Mouse (Mus musculus): ENCODE data around the gene Adh6b. TPM values are rescaled to one million over a fixed set of nuclear protein-coding genes. Genes with fewer than 3 reads are reported as not detected.

Adh6b gene
- polyA plus RNA-seq, 1 experiment from 2014 or later: not detected

DNA sequence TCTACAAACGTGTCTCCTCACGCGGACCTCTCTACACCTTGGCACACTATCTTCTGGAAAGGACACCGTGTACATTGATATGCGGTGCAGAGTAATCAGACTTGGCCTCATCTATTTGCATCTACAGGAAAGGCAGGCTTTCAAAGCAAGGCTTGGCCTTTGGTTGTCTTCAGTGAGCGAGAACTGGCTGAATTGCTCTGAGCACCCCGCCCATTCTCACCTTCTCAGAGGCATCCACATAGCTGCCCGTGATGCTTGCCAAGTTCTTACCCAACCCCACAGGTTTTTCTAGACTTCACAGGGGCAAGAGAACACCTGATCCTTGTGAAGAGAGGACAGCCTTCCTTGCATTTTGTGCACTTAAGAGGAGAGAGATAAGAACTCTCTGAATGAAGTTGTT lies 31.7 kb upstream of the Adh6b start:
- DNase-seq: no peak
- H3K4me1 ChIP-seq (ENCODE audit: control insufficient read depth, insufficient read depth, low read length): no peaks in the 10 kb centered on the region
- H3K27ac ChIP-seq (replicated peaks; ENCODE audit: low read depth, low read length): no peak overlapping the region
- H3K36me3 ChIP-seq (ENCODE audit: control insufficient read depth, insufficient read depth, low read length): no peaks in the 10 kb centered on the region
- no peak overlapping the region for H3K4me3 ChIP-seq (replicated peaks; ENCODE audit: low read depth, low read length)
- 92% methylated on average over 8 of the region's 8 CpGs for WGBS
- ATAC-seq (ENCODE audit: low FRiP score, low TSS enrichment): no peak
- H3K4me2 ChIP-seq (ENCODE audit: low read length): no peak overlapping the region
- H3K9ac ChIP-seq (replicated peaks; ENCODE audit: low read length): no peak overlapping the region
- H3K9me3 ChIP-seq (ENCODE audit: control insufficient read depth, low read length): no peaks in the 10 kb centered on the region
- H3K27me3 ChIP-seq (ENCODE audit: control insufficient read depth, insufficient read depth, low read length): no peaks in the 10 kb centered on the region

DNA sequence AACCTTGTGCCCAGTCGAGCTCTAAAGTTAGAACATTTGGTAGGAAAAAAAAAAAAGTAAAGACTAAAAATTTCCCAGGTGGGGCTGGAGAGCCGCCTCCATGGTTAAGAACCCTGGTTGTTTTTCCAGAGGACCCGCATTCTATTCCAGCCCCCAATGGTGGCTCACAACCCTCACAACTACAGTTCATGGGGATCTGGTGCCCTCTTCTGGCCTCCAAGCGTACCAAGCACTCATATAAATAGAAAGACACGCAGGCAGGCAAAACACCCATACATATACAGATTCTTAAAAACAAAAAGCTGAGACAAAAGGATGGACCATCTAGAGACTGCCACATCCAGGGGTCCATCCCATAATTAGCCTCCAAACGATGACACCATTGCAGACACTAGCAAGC lies 30.6 kb upstream of the Adh6b start:
- no peaks in the 10 kb centered on the region for H3K36me3 ChIP-seq (ENCODE audit: control insufficient read depth, insufficient read depth, low read length)
- H3K4me3 ChIP-seq (replicated peaks; ENCODE audit: low read depth, low read length): no peak overlapping the region
- no peaks in the 10 kb centered on the region for H3K9me3 ChIP-seq (ENCODE audit: control insufficient read depth, low read length)
- H3K27me3 ChIP-seq (ENCODE audit: control insufficient read depth, insufficient read depth, low read length): no peaks in the 10 kb centered on the region
- no peak overlapping the region for H3K4me2 ChIP-seq (ENCODE audit: low read length)
- 82% methylated on average over 6 of the region's 6 CpGs for WGBS
- no peak for ATAC-seq (ENCODE audit: low FRiP score, low TSS enrichment)
- no peak for DNase-seq
- no peak overlapping the region for H3K9ac ChIP-seq (replicated peaks; ENCODE audit: low read length)
- no peaks in the 10 kb centered on the region for H3K4me1 ChIP-seq (ENCODE audit: control insufficient read depth, insufficient read depth, low read length)
- no peak overlapping the region for H3K27ac ChIP-seq (replicated peaks; ENCODE audit: low read depth, low read length)

DNA sequence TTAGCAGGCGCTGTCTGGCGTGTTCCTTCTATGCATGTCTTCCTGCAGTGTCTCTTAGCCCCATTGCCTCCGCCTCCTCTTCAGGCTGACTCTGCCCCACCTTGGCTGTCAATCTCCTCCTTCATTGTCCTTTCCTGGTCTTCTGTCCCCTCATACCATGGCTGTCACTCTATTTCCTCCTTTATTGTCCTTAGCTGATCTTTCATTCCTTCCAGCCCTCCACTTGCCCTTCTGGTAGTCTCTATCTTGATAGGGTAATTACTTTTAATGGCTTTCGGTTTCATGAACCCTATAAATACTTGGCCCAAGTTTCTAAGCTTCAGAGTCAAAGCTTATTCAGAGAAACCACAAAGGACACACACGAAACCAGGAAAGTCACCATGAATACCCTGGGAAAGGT lies 28.6 kb upstream of the Adh6b start, which contains the start of gene Adh6a:
Gene Adh6a (plus strand): TSS at position 322 of the 400 bp plus-strand sequence.
- H3K4me1 ChIP-seq (ENCODE audit: control insufficient read depth, insufficient read depth, low read length): no peaks in the 10 kb centered on the region
- no peaks in the 10 kb centered on the region for H3K27me3 ChIP-seq (ENCODE audit: control insufficient read depth, insufficient read depth, low read length)
- H3K27ac ChIP-seq (replicated peaks; ENCODE audit: low read depth, low read length): no peak within 1 kb of the TSS
- DNase-seq: no peak
- no peaks in the 10 kb centered on the region for H3K36me3 ChIP-seq (ENCODE audit: control insufficient read depth, insufficient read depth, low read length)
- WGBS: 89% methylated on average over 5 of the region's 5 CpGs
- H3K9me3 ChIP-seq (ENCODE audit: control insufficient read depth, low read length): no peaks in the 10 kb centered on the region
- no peak for ATAC-seq (ENCODE audit: low FRiP score, low TSS enrichment)
- no peak within 1 kb of the TSS for H3K9ac ChIP-seq (replicated peaks; ENCODE audit: low read length)
- no peak within 1 kb of the TSS for H3K4me3 ChIP-seq (replicated peaks; ENCODE audit: low read depth, low read length)
- H3K4me2 ChIP-seq (ENCODE audit: low read length): no peak within 1 kb of the TSS

DNA sequence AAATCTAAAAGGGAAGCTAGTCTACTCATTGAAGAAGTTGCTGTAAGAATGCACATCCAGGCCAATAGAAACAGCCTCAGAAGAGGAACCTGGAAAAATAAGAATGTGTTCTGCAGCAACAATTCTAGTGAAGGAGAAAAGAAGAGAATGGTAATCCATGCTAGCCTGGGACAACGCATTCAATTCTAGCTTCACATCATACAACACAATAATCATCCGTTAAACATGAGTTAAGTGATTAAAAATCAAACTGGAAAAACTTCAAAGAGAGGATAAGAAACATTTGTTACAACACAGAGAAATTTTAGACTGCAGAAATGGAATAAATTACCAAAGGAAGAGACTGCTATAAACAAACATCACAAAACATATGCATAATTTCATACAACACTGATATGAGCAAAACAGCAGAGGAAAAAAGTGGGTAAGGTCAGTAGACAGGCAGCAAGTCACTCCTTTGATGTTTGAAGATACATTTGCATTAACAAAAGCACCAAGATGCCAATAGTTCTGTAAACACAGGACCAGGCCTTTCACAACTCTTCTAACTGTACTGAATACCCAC lies 24.6 kb upstream of the Adh6b start:
- no peaks in the 10 kb centered on the region for H3K9me3 ChIP-seq (ENCODE audit: control insufficient read depth, low read length)
- H3K27me3 ChIP-seq (ENCODE audit: control insufficient read depth, insufficient read depth, low read length): no peaks in the 10 kb centered on the region
- no peak overlapping the region for H3K9ac ChIP-seq (replicated peaks; ENCODE audit: low read length)
- no peak for ATAC-seq (ENCODE audit: low FRiP score, low TSS enrichment)
- 88% methylated on average over 2 of the region's 2 CpGs for WGBS
- H3K36me3 ChIP-seq (ENCODE audit: control insufficient read depth, insufficient read depth, low read length): no peaks in the 10 kb centered on the region
- H3K4me2 ChIP-seq (ENCODE audit: low read length): no peak overlapping the region
- H3K4me3 ChIP-seq (replicated peaks; ENCODE audit: low read depth, low read length): no peak overlapping the region
- H3K4me1 ChIP-seq (ENCODE audit: control insufficient read depth, insufficient read depth, low read length): no peaks in the 10 kb centered on the region
- H3K27ac ChIP-seq (replicated peaks; ENCODE audit: low read depth, low read length): no peak overlapping the region
- no peak for DNase-seq

DNA sequence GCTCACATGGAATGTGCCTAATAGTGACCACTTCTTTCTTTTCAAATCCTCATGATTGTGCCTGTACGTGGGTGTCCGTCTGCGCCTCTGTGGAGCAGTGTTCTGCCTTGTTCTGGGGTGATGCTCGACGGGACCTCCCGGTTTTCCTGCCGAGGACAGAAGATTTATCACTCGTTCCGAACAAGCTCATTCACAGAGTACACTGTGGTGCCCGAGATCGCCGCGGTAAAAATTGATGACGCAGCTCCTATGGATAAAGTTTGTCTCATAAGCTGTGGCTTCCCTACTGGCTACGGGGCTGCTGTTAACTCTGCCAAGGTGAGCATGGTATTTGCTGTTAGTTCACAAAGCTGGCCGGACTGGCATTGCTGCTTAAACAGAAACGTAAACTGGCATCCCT lies 16.6 kb upstream of the Adh6b start:
- Histone ChIP-seq H3K9ac (replicated peaks; ENCODE audit: low read length) (no peak overlapping the region), H3K27me3 (ENCODE audit: control insufficient read depth, insufficient read depth, low read length) (no peaks in the 10 kb centered on the region), H3K4me3 (replicated peaks; ENCODE audit: low read depth, low read length) (no peak overlapping the region), H3K36me3 (ENCODE audit: control insufficient read depth, insufficient read depth, low read length) (no peaks in the 10 kb centered on the region), H3K4me1 (ENCODE audit: control insufficient read depth, insufficient read depth, low read length) (no peaks in the 10 kb centered on the region), H3K4me2 (ENCODE audit: low read length) (no peak overlapping the region), H3K9me3 (ENCODE audit: control insufficient read depth, low read length) (no peaks in the 10 kb centered on the region), H3K27ac (replicated peaks; ENCODE audit: low read depth, low read length) (no peak overlapping the region)
- ATAC-seq (ENCODE audit: low FRiP score, low TSS enrichment) (no peak), DNase-seq (no peak)
- WGBS: 93% methylated on average over 17 of the region's 17 CpGs

DNA sequence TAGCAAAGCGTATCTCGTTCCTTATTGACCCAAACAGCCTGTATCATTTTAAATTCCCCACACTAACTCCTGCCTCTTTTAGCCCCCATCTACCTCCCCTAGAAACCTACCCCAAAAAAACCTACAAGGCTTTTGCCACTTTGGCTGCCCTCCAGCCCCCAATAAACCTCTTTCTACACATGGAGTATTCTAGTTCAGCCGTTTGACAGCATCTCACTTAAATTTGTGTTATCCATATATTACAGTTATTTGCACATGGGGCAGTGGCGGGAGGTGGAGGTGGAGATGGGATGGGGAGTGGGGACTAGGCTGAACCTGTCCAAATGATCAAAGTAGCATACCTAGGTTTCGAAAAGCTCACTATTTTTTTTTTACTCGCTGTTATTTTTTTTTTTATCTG lies 16.1 kb upstream of the Adh6b start:
- H3K4me3 ChIP-seq (replicated peaks; ENCODE audit: low read depth, low read length): no peak overlapping the region
- H3K4me2 ChIP-seq (ENCODE audit: low read length): no peak overlapping the region
- ATAC-seq (ENCODE audit: low FRiP score, low TSS enrichment) (no peak), DNase-seq (no peak)
- H3K9me3 ChIP-seq (ENCODE audit: control insufficient read depth, low read length): no peaks in the 10 kb centered on the region
- no peak overlapping the region for H3K27ac ChIP-seq (replicated peaks; ENCODE audit: low read depth, low read length)
- no peak overlapping the region for H3K9ac ChIP-seq (replicated peaks; ENCODE audit: low read length)
- no peaks in the 10 kb centered on the region for H3K27me3 ChIP-seq (ENCODE audit: control insufficient read depth, insufficient read depth, low read length)
- H3K36me3 ChIP-seq (ENCODE audit: control insufficient read depth, insufficient read depth, low read length): no peaks in the 10 kb centered on the region
- H3K4me1 ChIP-seq (ENCODE audit: control insufficient read depth, insufficient read depth, low read length): no peaks in the 10 kb centered on the region
- 92% methylated on average over 6 of the region's 6 CpGs for WGBS

DNA sequence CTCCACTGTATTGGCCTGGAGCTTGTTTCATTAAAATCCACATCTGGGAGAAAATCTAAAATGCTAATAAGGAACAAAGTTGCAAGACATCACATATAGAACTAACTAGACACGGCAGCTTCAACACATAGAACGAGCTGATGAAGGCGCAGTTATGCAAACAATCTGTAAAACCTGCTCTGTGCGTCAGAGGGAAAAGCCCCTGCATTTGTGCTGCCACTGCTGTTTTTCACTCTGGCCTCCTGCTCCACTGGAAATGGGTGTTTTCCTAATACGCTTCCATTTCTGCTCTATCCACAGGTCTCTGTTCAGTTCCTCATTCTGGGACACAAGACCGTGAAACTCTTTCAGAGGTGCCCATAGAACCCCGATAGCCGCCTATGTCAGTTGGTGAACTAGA lies 7.7 kb upstream of the Adh6b start:
- no peaks in the 10 kb centered on the region for H3K9me3 ChIP-seq (ENCODE audit: control insufficient read depth, low read length)

DNA sequence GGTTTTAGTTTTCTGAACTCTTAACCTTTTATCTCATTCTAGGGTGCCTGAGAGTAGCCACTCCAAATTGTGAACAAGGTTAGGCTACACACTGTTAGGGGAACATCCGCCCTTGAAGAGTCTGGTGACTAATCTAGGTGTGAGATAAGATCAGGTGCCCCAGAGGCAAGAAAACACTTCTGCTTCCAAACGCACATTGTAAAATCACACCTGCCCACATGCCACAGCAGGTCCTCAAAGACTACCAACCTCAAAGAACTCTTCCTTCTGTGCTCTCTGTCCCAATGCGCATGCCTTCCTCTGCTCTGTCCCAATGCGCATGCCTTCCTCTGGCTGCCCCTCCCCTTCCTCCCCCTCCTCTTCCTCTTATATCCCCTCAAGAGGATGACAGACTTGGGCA lies 7.3 kb upstream of the Adh6b start:
- ATAC-seq (ENCODE audit: low FRiP score, low TSS enrichment) (no peak), DNase-seq (no peak)
- Histone ChIP-seq H3K27ac (replicated peaks; ENCODE audit: low read depth, low read length) (no peak overlapping the region), H3K4me2 (ENCODE audit: low read length) (no peak overlapping the region), H3K9ac (replicated peaks; ENCODE audit: low read length) (no peak overlapping the region), H3K4me1 (ENCODE audit: control insufficient read depth, insufficient read depth, low read length) (no peaks in the 10 kb centered on the region), H3K27me3 (ENCODE audit: control insufficient read depth, insufficient read depth, low read length) (no peaks in the 10 kb centered on the region), H3K9me3 (ENCODE audit: control insufficient read depth, low read length) (no peaks in the 10 kb centered on the region), H3K4me3 (replicated peaks; ENCODE audit: low read depth, low read length) (no peak overlapping the region), H3K36me3 (ENCODE audit: control insufficient read depth, insufficient read depth, low read length) (no peaks in the 10 kb centered on the region)
- WGBS: 92% methylated on average over 4 of the region's 4 CpGs

More for the DNA sequence above, 7.7 kb upstream of the Adh6b start:
- Histone ChIP-seq H3K4me1 (ENCODE audit: control insufficient read depth, insufficient read depth, low read length) (no peaks in the 10 kb centered on the region), H3K27me3 (ENCODE audit: control insufficient read depth, insufficient read depth, low read length) (no peaks in the 10 kb centered on the region), H3K9ac (replicated peaks; ENCODE audit: low read length) (no peak overlapping the region), H3K27ac (replicated peaks; ENCODE audit: low read depth, low read length) (no peak overlapping the region), H3K4me3 (replicated peaks; ENCODE audit: low read depth, low read length) (no peak overlapping the region), H3K36me3 (ENCODE audit: control insufficient read depth, insufficient read depth, low read length) (no peaks in the 10 kb centered on the region), H3K4me2 (ENCODE audit: low read length) (no peak overlapping the region)
- 92% methylated on average over 8 of the region's 8 CpGs for WGBS
- DNase-seq (no peak), ATAC-seq (ENCODE audit: low FRiP score, low TSS enrichment) (no peak)

DNA sequence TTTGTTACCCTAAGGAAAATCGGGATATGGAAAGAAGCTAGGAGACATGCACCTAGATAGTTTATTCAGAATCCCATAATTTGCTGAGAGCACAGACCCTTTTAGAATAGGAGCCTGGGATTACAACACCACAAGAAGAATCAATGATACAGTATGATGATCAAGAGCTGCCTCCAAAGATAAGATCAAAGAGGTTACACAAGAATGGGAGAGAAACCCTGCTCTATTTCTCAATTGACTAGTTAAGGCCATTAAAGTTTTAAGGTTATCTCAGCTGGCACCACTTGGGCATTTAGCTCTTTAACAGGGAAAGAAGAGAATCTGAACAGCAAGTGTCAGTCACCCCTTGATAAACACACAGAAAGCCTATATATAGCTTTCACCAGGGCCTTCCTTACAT lies 6.0 kb upstream of the Adh6b start:
- no peak for DNase-seq
- no peaks in the 10 kb centered on the region for H3K4me1 ChIP-seq (ENCODE audit: control insufficient read depth, insufficient read depth, low read length)
- H3K9ac ChIP-seq (replicated peaks; ENCODE audit: low read length): no peak overlapping the region
- no peak for ATAC-seq (ENCODE audit: low FRiP score, low TSS enrichment)
- H3K27ac ChIP-seq (replicated peaks; ENCODE audit: low read depth, low read length): no peak overlapping the region
- no peaks in the 10 kb centered on the region for H3K27me3 ChIP-seq (ENCODE audit: control insufficient read depth, insufficient read depth, low read length)
- 96% methylated on average over 1 of the region's 1 CpGs for WGBS
- H3K4me3 ChIP-seq (replicated peaks; ENCODE audit: low read depth, low read length): no peak overlapping the region
- H3K4me2 ChIP-seq (ENCODE audit: low read length): no peak overlapping the region
- no peaks in the 10 kb centered on the region for H3K9me3 ChIP-seq (ENCODE audit: control insufficient read depth, low read length)
- H3K36me3 ChIP-seq (ENCODE audit: control insufficient read depth, insufficient read depth, low read length): no peaks in the 10 kb centered on the region

Data from midbrain, embryonic 14.5 days (tissue).